Mouse (Mus musculus): ENCODE results near the gene Gm10799.

GRCm38 (mm10) chr2:104043624-104044478 is 24.5 kb downstream of the Gm10799 start:
- no peak for TF ChIP-seq CTCF (IDR thresholded peaks at IDR 0.05; ENCODE audit: low read depth, low read length)
- no peak for TF ChIP-seq POLR2A (IDR thresholded peaks at IDR 0.05; ENCODE audit: extremely low read depth, insufficient read depth, low read length)
